Mouse (Mus musculus) limb, embryonic 10.5 days (tissue): ENCODE measurements around the gene Mrps35. TPM values are rescaled to one million over a fixed set of nuclear protein-coding genes. Genes with fewer than 3 reads are reported as not detected.

Source experiments
- DNase-seq: peaks from one replicate; pipeline ENCODE4 v3.0.0-alpha.2; 2017; ENCODE audit warnings: low spot score
- H3K27ac ChIP-seq: fragments of 300-500 bp; sonication (generic); 2 replicates; pipeline ENCODE4 v1.5.1; 2016; ENCODE audit warnings: mild to moderate bottlenecking
- H3K27me3 ChIP-seq: fragments of 300-500 bp; sonication (generic); 2 replicates; pipeline ENCODE4 v1.6.1; 2016; ENCODE audit warnings: low read depth, mild to moderate bottlenecking; ENCODE audit not compliant: poor library complexity, severe bottlenecking
- H3K36me3 ChIP-seq: fragments of 300-500 bp; sonication (generic); 2 replicates; pipeline ENCODE4 v1.6.1; 2016; ENCODE audit warnings: mild to moderate bottlenecking, moderate library complexity
- H3K4me1 ChIP-seq: fragments of 300-500 bp; sonication (generic); 2 replicates; pipeline ENCODE4 v1.6.1; 2016
- H3K4me3 ChIP-seq: fragments of 300-500 bp; sonication (generic); 2 replicates; pipeline ENCODE4 v1.5.1; 2016; ENCODE audit warnings: mild to moderate bottlenecking, moderate library complexity
- H3K9me3 ChIP-seq: fragments of 300-500 bp; sonication (generic); replicated peaks from 2 replicates; pipeline ENCODE4 v1.6.1; 2016; ENCODE audit warnings: mild to moderate bottlenecking
- WGBS: fragments of 180-500 bp; shearing (Covaris S2); methylation state at CpG from one replicate; pipeline ENCODE4 v1.1.7; 2016; 5-methylcytosine and 5-hydroxymethylcytosine counted together
- polyA plus RNA-seq: library from polyadenylated mRNA; unstranded; fragments of >200 nt; fragmentation: Nextera tagmentation; extraction: Ambion mirVana; gene quantifications from 2 replicates; pipeline ENCODE4 v1.2.1, GENCODE M21; 2016

The Mrps35 gene
- polyA plus RNA-seq, result 119 and 134 TPM in 2 replicates

GRCm38 (mm10) chr6:147042291-147043290 is at the start of gene Mrps35:
Gene Mrps35 (plus strand): TSS chr6:147042764.
- Histone ChIP-seq H3K4me3 (peak within 1 kb of the TSS; percentile 96), H3K27me3 (no peaks in the 10 kb centered on the region), H3K27ac (peak within 1 kb of the TSS; percentile 98), H3K36me3 (peaks cover 17% of the 10 kb centered on the region), H3K4me1 (peaks cover 18% of the 10 kb centered on the region), H3K9me3 (no peaks in the 10 kb centered on the region)
- peak; percentile 93 for DNase-seq
- 4% methylated on average over 65 of the region's 66 CpGs for WGBS

- peak; percentile 57 for DNase-seq
These were observed 48.3 kb upstream of the Mrps35 start for GRCm38 (mm10) chr6:146994236-146994635.

GRCm38 (mm10) chr6:146995391-146995790 is 47.2 kb upstream of the Mrps35 start:
- no peak for DNase-seq
- no peaks in the 10 kb centered on the region for H3K4me1 ChIP-seq
- H3K36me3 ChIP-seq, result peaks cover 22% of the 10 kb centered on the region
- no peaks in the 10 kb centered on the region for H3K27me3 ChIP-seq
- 76% methylated on average over 2 of the region's 2 CpGs for WGBS
- H3K9me3 ChIP-seq, result no peaks in the 10 kb centered on the region
- no peak overlapping the region for H3K27ac ChIP-seq
- H3K4me3 ChIP-seq, result no peak overlapping the region

More at GRCm38 (mm10) chr6:146994236-146994635, 48.3 kb upstream of the Mrps35 start:
- Histone ChIP-seq H3K27ac (no peak overlapping the region), H3K4me3 (no peak overlapping the region), H3K4me1 (no peaks in the 10 kb centered on the region), H3K9me3 (no peaks in the 10 kb centered on the region), H3K27me3 (no peaks in the 10 kb centered on the region), H3K36me3 (peaks cover 22% of the 10 kb centered on the region)
- 46% methylated on average over 5 of the region's 5 CpGs for WGBS

GRCm38 (mm10) chr6:146995878-146996277 is 46.7 kb upstream of the Mrps35 start:
- Histone ChIP-seq H3K27ac (no peak overlapping the region), H3K27me3 (no peaks in the 10 kb centered on the region), H3K4me3 (no peak overlapping the region), H3K36me3 (peaks cover 26% of the 10 kb centered on the region), H3K9me3 (no peaks in the 10 kb centered on the region), H3K4me1 (no peaks in the 10 kb centered on the region)
- WGBS, result 90% methylated on average over 6 of the region's 6 CpGs
- DNase-seq, result no peak

GRCm38 (mm10) chr6:146997006-146997405 is 45.6 kb upstream of the Mrps35 start:
- H3K9me3 ChIP-seq, result no peaks in the 10 kb centered on the region
- H3K27me3 ChIP-seq, result no peaks in the 10 kb centered on the region
- DNase-seq, result no peak
- H3K27ac ChIP-seq, result no peak overlapping the region
- 93% methylated on average over 6 of the region's 6 CpGs for WGBS
- no peak overlapping the region for H3K4me3 ChIP-seq
- peaks cover 34% of the 10 kb centered on the region for H3K36me3 ChIP-seq
- H3K4me1 ChIP-seq, result no peaks in the 10 kb centered on the region

GRCm38 (mm10) chr6:146998710-146999109 is 43.9 kb upstream of the Mrps35 start:
- DNase-seq, result no peak
- no peaks in the 10 kb centered on the region for H3K9me3 ChIP-seq
- no peak overlapping the region for H3K4me3 ChIP-seq
- H3K36me3 ChIP-seq, result peaks cover 31% of the 10 kb centered on the region
- H3K4me1 ChIP-seq, result no peaks in the 10 kb centered on the region
- no peaks in the 10 kb centered on the region for H3K27me3 ChIP-seq
- 90% methylated on average over 4 of the region's 4 CpGs for WGBS
- no peak overlapping the region for H3K27ac ChIP-seq

GRCm38 (mm10) chr6:146999302-146999701 is 43.3 kb upstream of the Mrps35 start:
- no peak for DNase-seq
- H3K36me3 ChIP-seq, result peaks cover 31% of the 10 kb centered on the region
- WGBS, result 92% methylated on average over 9 of the region's 9 CpGs
- no peaks in the 10 kb centered on the region for H3K27me3 ChIP-seq
- H3K4me3 ChIP-seq, result no peak overlapping the region
- no peaks in the 10 kb centered on the region for H3K9me3 ChIP-seq
- no peaks in the 10 kb centered on the region for H3K4me1 ChIP-seq
- no peak overlapping the region for H3K27ac ChIP-seq

GRCm38 (mm10) chr6:146999755-147000154 is 42.8 kb upstream of the Mrps35 start:
- Histone ChIP-seq H3K9me3 (no peaks in the 10 kb centered on the region), H3K4me3 (no peak overlapping the region), H3K27ac (no peak overlapping the region), H3K27me3 (no peaks in the 10 kb centered on the region), H3K4me1 (no peaks in the 10 kb centered on the region), H3K36me3 (peaks cover 31% of the 10 kb centered on the region)
- DNase-seq, result no peak
- 64% methylated on average over 2 of the region's 2 CpGs for WGBS

- Histone ChIP-seq H3K4me1 (0 out of 2 replicates have a peak, but pooled peaks cover 5% of the 10 kb centered on the region), H3K27ac (no peak overlapping the region), H3K4me3 (no peak overlapping the region), H3K9me3 (no peaks in the 10 kb centered on the region), H3K36me3 (peaks cover 17% of the 10 kb centered on the region), H3K27me3 (no peaks in the 10 kb centered on the region)
- 61% methylated on average over 3 of the region's 3 CpGs for WGBS
- DNase-seq, result peak; percentile 67
These were observed 34.4 kb upstream of the Mrps35 start for GRCm38 (mm10) chr6:147008148-147008547.

- Histone ChIP-seq H3K27me3 (no peaks in the 10 kb centered on the region), H3K36me3 (peaks cover 20% of the 10 kb centered on the region), H3K9me3 (no peaks in the 10 kb centered on the region), H3K4me3 (no peak overlapping the region), H3K27ac (no peak overlapping the region), H3K4me1 (0 out of 2 replicates have a peak, but pooled peaks cover 5% of the 10 kb centered on the region)
- WGBS, result 92% methylated on average over 6 of the region's 6 CpGs
- DNase-seq, result no peak
These were observed 32.2 kb upstream of the Mrps35 start for GRCm38 (mm10) chr6:147010358-147010757.

GRCm38 (mm10) chr6:147010811-147011520 is 31.6 kb upstream of the Mrps35 start:
- Histone ChIP-seq H3K27me3 (no peaks in the 10 kb centered on the region), H3K9me3 (no peaks in the 10 kb centered on the region), H3K27ac (no peak overlapping the region), H3K4me3 (no peak overlapping the region), H3K36me3 (peaks cover 20% of the 10 kb centered on the region), H3K4me1 (0 out of 2 replicates have a peak, but pooled peaks cover 5% of the 10 kb centered on the region)
- 88% methylated on average over 15 of the region's 15 CpGs for WGBS
- DNase-seq, result no peak

GRCm38 (mm10) chr6:147011555-147011954 is 31.0 kb upstream of the Mrps35 start:
- Histone ChIP-seq H3K4me3 (no peak overlapping the region), H3K27ac (no peak overlapping the region), H3K4me1 (0 out of 2 replicates have a peak, but pooled peaks cover 5% of the 10 kb centered on the region), H3K9me3 (no peaks in the 10 kb centered on the region), H3K27me3 (no peaks in the 10 kb centered on the region), H3K36me3 (peaks cover 23% of the 10 kb centered on the region)
- WGBS, result 72% methylated on average over 6 of the region's 6 CpGs
- DNase-seq, result no peak

- DNase-seq, result no peak
- H3K9me3 ChIP-seq, result no peaks in the 10 kb centered on the region
- peaks cover 23% of the 10 kb centered on the region for H3K36me3 ChIP-seq
- 0 out of 2 replicates have a peak, but pooled peaks cover 5% of the 10 kb centered on the region for H3K4me1 ChIP-seq
- 87% methylated on average over 6 of the region's 6 CpGs for WGBS
- H3K27ac ChIP-seq, result no peak overlapping the region
- H3K27me3 ChIP-seq, result no peaks in the 10 kb centered on the region
- no peak overlapping the region for H3K4me3 ChIP-seq
These were observed 30.6 kb upstream of the Mrps35 start for GRCm38 (mm10) chr6:147011977-147012376.
